Mouse (Mus musculus) myocyte (in vitro differentiated cells): Measurements from ENCODE around the gene Ercc6. TPM values are rescaled to one million over a fixed set of nuclear protein-coding genes. Genes with fewer than 3 reads are reported as not detected.

Source experiments
- H3K27me3 ChIP-seq: one replicate; pipeline ENCODE4 v1.6.1; 2011; ENCODE audit not compliant: control insufficient read depth, insufficient read depth, insufficient read length
- H3K36me3 ChIP-seq: one replicate; pipeline ENCODE4 v1.6.1; 2011; ENCODE audit not compliant: control insufficient read depth, insufficient read depth
- H3K4me2 ChIP-seq: one replicate; pipeline ENCODE4 v1.6.1; 2011; ENCODE audit warnings: low read depth, control low read depth
- H3K4me3 ChIP-seq: one replicate; pipeline ENCODE4 v1.5.1; 2011; ENCODE audit warnings: mild to moderate bottlenecking, control low read depth, moderate library complexity
- H3K79me2 ChIP-seq: one replicate; pipeline ENCODE4 v1.6.1; 2011; ENCODE audit not compliant: control insufficient read depth, insufficient read depth
- H3ac ChIP-seq: one replicate; pipeline ENCODE4 v1.6.1; 2011; ENCODE audit not compliant: control insufficient read depth, insufficient read length
- CEBPB ChIP-seq: IDR thresholded peaks from 2 replicates; pipeline ENCODE4 v1.6.1; 2011; ENCODE audit warnings: mild to moderate bottlenecking, moderate library complexity; ENCODE audit not compliant: poor library complexity, insufficient read depth, severe bottlenecking
- E2F4 ChIP-seq: IDR thresholded peaks from one replicate; pipeline ENCODE4 v1.6.1; 2011; ENCODE audit warnings: mild to moderate bottlenecking, control low read depth, moderate library complexity; ENCODE audit not compliant: insufficient read depth
- MAX ChIP-seq: IDR thresholded peaks from one replicate; pipeline ENCODE4 v1.6.1; 2011; ENCODE audit warnings: low read depth, mild to moderate bottlenecking, control low read depth
- MYOD1 ChIP-seq, 3 experiments: IDR thresholded peaks; one replicate each; pipeline ENCODE4 v1.6.1; 2011; ENCODE audit warnings: control low read depth in 2 of 3, low read depth in 2 of 3, mild to moderate bottlenecking in 2 of 3, moderate library complexity in 1 of 3; ENCODE audit not compliant: insufficient read length in 2 of 3, control insufficient read depth in 1 of 3
- MYOG ChIP-seq, 3 experiments: IDR thresholded peaks; one replicate each; pipeline ENCODE4 v1.6.1; 2011; ENCODE audit warnings: control low read depth in 2 of 3, low read depth in 2 of 3, mild to moderate bottlenecking in 2 of 3; ENCODE audit not compliant: insufficient read length in 2 of 3, control insufficient read depth in 1 of 3, insufficient read depth in 1 of 3
- POLR2A ChIP-seq: IDR thresholded peaks from one replicate; pipeline ENCODE4 v1.6.1; 2011; ENCODE audit warnings: low read depth, mild to moderate bottlenecking, control low read depth, moderate library complexity; ENCODE audit not compliant: insufficient read length
- POLR2AphosphoS2 ChIP-seq: IDR thresholded peaks from one replicate; pipeline ENCODE4 v1.6.1; 2011; ENCODE audit warnings: low read depth, control low read depth; ENCODE audit not compliant: insufficient read length
- REST ChIP-seq: IDR thresholded peaks from one replicate; pipeline ENCODE4 v1.6.1; 2011; ENCODE audit warnings: mild to moderate bottlenecking, control low read depth, moderate library complexity; ENCODE audit not compliant: insufficient read depth, insufficient read length
- SRF ChIP-seq: IDR thresholded peaks from one replicate; pipeline ENCODE4 v1.6.1; 2011; ENCODE audit warnings: low read depth; ENCODE audit not compliant: control insufficient read depth, insufficient read length
- TCF12 ChIP-seq: IDR thresholded peaks from one replicate; pipeline ENCODE4 v1.6.1; 2011; ENCODE audit warnings: mild to moderate bottlenecking, control low read depth; ENCODE audit not compliant: poor library complexity, insufficient read depth, severe bottlenecking
- TCF3 ChIP-seq: IDR thresholded peaks from one replicate; pipeline ENCODE4 v1.6.1; 2011; ENCODE audit warnings: low read depth, control low read depth; ENCODE audit not compliant: insufficient read length
- USF1 ChIP-seq: IDR thresholded peaks from one replicate; pipeline ENCODE4 v1.6.1; 2011; ENCODE audit warnings: low read depth, mild to moderate bottlenecking, control low read depth, moderate library complexity
- polyA plus RNA-seq: library from polyadenylated mRNA; unstranded; fragments of >200 nt; fragmentation: generic; extraction: Trizol; gene quantifications from one replicate; pipeline ENCODE4 v1.2.1, GENCODE M21; 2012; ENCODE audit warnings: missing spikeins

Gene Ercc6
- polyA plus RNA-seq, 1 experiment = 2.1 TPM

- Histone ChIP-seq H3K79me2 (no peaks in the 10 kb centered on the region), H3K36me3 (peaks cover 68% of the 10 kb centered on the region), H3K27me3 (no peaks in the 10 kb centered on the region), H3K4me2 (no peak overlapping the region), H3ac (no peak overlapping the region), H3K4me3 (no peak overlapping the region)
- TF ChIP-seq POLR2A (no peak), USF1 (no peak), E2F4 (no peak)
These were observed 40.0 kb downstream of the Ercc6 start for GRCm38 (mm10) chr14:32553198-32553903.

GRCm38 (mm10) chr14:32554860-32555526 is 41.7 kb downstream of the Ercc6 start:
- no peaks in the 10 kb centered on the region for H3K79me2 ChIP-seq
- peaks cover 59% of the 10 kb centered on the region for H3K36me3 ChIP-seq
- TF ChIP-seq MYOG (IDR thresholded peaks at IDR 0.05; ENCODE audit: control insufficient read depth in 1 of 3, insufficient read depth in 1 of 3, insufficient read length in 2 of 3, low read depth in 2 of 3) (no peak), POLR2A (no peak), REST (no peak), CEBPB (no peak), E2F4 (no peak), MAX (no peak), TCF3 (no peak), POLR2AphosphoS2 (no peak), SRF (no peak)
- no peak overlapping the region for H3ac ChIP-seq
- no peaks in the 10 kb centered on the region for H3K27me3 ChIP-seq
- no peak overlapping the region for H3K4me3 ChIP-seq
- H3K4me2 ChIP-seq = no peak overlapping the region

GRCm38 (mm10) chr14:32561428-32561827 is 48.1 kb downstream of the Ercc6 start:
- H3K4me3 ChIP-seq = no peak overlapping the region
- peaks cover 64% of the 10 kb centered on the region for H3K36me3 ChIP-seq
- H3K4me2 ChIP-seq = no peak overlapping the region
- TF ChIP-seq SRF (no peak), TCF12 (no peak), MYOG (IDR thresholded peaks at IDR 0.05; ENCODE audit: control insufficient read depth in 1 of 3, insufficient read depth in 1 of 3, insufficient read length in 2 of 3, low read depth in 2 of 3) (no peak), MYOD1 (IDR thresholded peaks at IDR 0.05; ENCODE audit: control insufficient read depth in 1 of 3, insufficient read length in 2 of 3, low read depth in 2 of 3) (no peak)
- no peaks in the 10 kb centered on the region for H3K79me2 ChIP-seq
- H3ac ChIP-seq = no peak overlapping the region
- H3K27me3 ChIP-seq = no peaks in the 10 kb centered on the region

GRCm38 (mm10) chr14:32563661-32564060 is 50.3 kb downstream of the Ercc6 start:
- Histone ChIP-seq H3K79me2 (no peaks in the 10 kb centered on the region), H3K27me3 (no peaks in the 10 kb centered on the region), H3K4me3 (no peak overlapping the region), H3ac (no peak overlapping the region), H3K4me2 (no peak overlapping the region), H3K36me3 (peaks cover 62% of the 10 kb centered on the region)
- TF ChIP-seq POLR2A = no peak
- TF ChIP-seq MAX = no peak
- TF ChIP-seq MYOD1 (IDR thresholded peaks at IDR 0.05; ENCODE audit: control insufficient read depth in 1 of 3, insufficient read length in 2 of 3, low read depth in 2 of 3) = no peak
- no peak for TF ChIP-seq E2F4
- TF ChIP-seq TCF3 = no peak
- TF ChIP-seq MYOG (IDR thresholded peaks at IDR 0.05; ENCODE audit: control insufficient read depth in 1 of 3, insufficient read depth in 1 of 3, insufficient read length in 2 of 3, low read depth in 2 of 3) = no peak
- TF ChIP-seq SRF = no peak
- TF ChIP-seq POLR2AphosphoS2 = no peak
- TF ChIP-seq CEBPB = no peak
- TF ChIP-seq TCF12 = no peak
- TF ChIP-seq REST = no peak
- TF ChIP-seq USF1 = no peak

GRCm38 (mm10) chr14:32572519-32572918 is 59.2 kb downstream of the Ercc6 start:
- Histone ChIP-seq H3ac (no peak overlapping the region), H3K36me3 (peaks cover 22% of the 10 kb centered on the region), H3K4me3 (no peak overlapping the region), H3K79me2 (no peaks in the 10 kb centered on the region), H3K4me2 (no peak overlapping the region), H3K27me3 (no peaks in the 10 kb centered on the region)
- TF ChIP-seq POLR2AphosphoS2 = no peak
- no peak for TF ChIP-seq SRF
- no peak for TF ChIP-seq REST
- TF ChIP-seq USF1 = no peak
- TF ChIP-seq E2F4 = no peak
- TF ChIP-seq MYOD1 (IDR thresholded peaks at IDR 0.05; ENCODE audit: control insufficient read depth in 1 of 3, insufficient read length in 2 of 3, low read depth in 2 of 3) = no peak
- TF ChIP-seq TCF12 = no peak
- no peak for TF ChIP-seq MAX
- TF ChIP-seq MYOG (IDR thresholded peaks at IDR 0.05; ENCODE audit: control insufficient read depth in 1 of 3, insufficient read depth in 1 of 3, insufficient read length in 2 of 3, low read depth in 2 of 3) = no peak
